Mouse (Mus musculus) C3H10T1/2 (cell line): ENCODE measurements around the gene Kat7. TPM values are rescaled to one million over a fixed set of nuclear protein-coding genes. Genes with fewer than 3 reads are reported as not detected.

Source experiments
- polyA plus RNA-seq, 2 experiments: library from polyadenylated mRNA; unstranded; fragments of >200 nt; fragmentation: generic; extraction: Trizol; gene quantifications; one replicate each; pipeline ENCODE4 v1.2.1; 2012; ENCODE audit warnings: missing spikeins in 2 of 2

Gene Kat7
- 10 to 100 TPM; 26.4 to 51.4 TPM for polyA plus RNA-seq

DNA sequence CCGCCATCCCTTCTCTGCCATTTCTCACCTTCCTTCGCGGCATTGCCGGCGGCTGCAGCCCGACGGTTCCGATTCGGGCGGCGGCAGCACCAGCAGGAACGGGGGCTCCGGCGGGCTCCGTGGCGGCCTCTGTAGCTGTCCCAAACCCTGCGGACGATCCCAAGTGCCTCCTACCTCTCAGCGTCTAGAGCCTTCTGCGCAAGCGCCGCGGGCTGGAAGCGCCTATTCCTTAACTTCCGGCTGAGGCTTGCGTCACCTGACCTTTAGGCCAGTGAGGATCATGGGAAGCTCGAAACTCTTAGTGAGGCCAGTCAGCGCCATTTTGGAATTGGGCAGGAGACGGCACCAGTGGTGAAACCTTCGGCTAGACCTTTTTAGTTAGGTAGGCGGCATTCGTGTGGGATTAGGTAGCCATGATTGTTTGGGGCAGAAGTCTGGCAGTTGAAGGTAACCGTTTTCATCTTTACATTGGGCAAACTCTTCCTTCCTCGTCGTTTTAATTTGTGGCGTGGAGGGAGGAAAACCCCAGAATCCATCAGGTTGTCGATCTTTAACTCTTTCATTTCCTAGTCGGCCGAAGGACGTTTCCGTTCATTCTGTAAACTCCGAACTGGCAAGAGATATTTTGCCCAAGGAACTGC, at the start of gene Kat7:
Kat7 (minus strand) TSS at position 240 of the 641 bp plus-strand sequence.

DNA sequence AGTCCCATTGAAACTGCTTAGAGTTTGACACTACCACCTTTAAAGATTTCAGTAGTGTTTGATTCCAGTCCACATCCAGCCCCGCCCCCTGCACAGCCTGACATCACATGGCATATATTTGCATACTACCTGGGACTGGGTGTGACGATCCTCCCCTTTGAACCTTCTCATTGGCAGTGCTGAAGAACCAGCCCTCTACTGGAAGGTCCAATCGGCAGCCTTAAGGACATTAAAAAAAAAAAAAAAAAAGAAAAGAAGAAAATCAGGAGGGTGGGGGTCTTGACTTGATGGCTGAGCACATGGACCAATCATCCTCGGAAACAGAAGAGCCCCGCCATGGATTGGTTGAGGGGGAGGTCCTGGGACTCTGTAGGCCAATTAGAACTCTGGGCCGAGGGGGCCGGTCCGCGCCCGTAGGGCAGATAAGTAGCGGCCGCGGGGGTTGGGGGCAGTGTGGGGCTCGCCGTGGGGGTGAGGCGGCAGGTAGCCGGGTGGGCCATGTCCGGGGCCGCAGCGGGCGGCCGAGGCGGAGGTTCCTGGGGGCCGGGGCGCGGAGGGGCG, 26.6 kb upstream of the Kat7 start, which contains the start of gene Fam117a:
Fam117a (plus strand) TSS at position 451 of the 561 bp plus-strand sequence.

GRCm38 (mm10) chr11:95261178-95261751, 48.8 kb downstream of the Kat7 start, which contains the start of gene Tac4:
TSS of gene Tac4 (plus strand) at chr11:95261529.

Other genes starting within 250 kb of the Kat7 start
- 10 to 100 TPM; 11.2 to 14.5 TPM for gene Itga3, start 233.4 kb downstream of the Kat7 start, polyA plus RNA-seq
- under 1 TPM in 1 of 2 experiments, not detected in 1; 0.02 TPM for gene Dlx3, start 190.1 kb downstream of the Kat7 start, polyA plus RNA-seq
- gene Dlx4, start 164.0 kb downstream of the Kat7 start, polyA plus RNA-seq: under 1 TPM; 0.04 to 0.09 TPM
- under 1 TPM in 1 of 2 experiments, not detected in 1; 0.07 TPM for gene Tac4, start 48.7 kb downstream of the Kat7 start, polyA plus RNA-seq
- 10 to 100 TPM in 1 of 2 experiments, 1 to 10 TPM in 1; 1.6 to 33.9 TPM for gene Fam117a, start 26.8 kb upstream of the Kat7 start, polyA plus RNA-seq
- gene Slc35b1, start 74.4 kb upstream of the Kat7 start, polyA plus RNA-seq: 10 to 100 TPM; 57.8 to 63.7 TPM
- gene Spop, start 103.8 kb upstream of the Kat7 start, polyA plus RNA-seq: 10 to 100 TPM in 1 of 2 experiments, 1 to 10 TPM in 1; 2.8 to 63.3 TPM
- under 1 TPM; 0.16 to 0.24 TPM for gene Nxph3, start 204.3 kb upstream of the Kat7 start, polyA plus RNA-seq